Mouse (Mus musculus) midbrain, embryonic 16.5 days (tissue): ENCODE measurements around the gene Tsr1. TPM values are rescaled to one million over a fixed set of nuclear protein-coding genes. Genes with fewer than 3 reads are reported as not detected.

Experiments used
- ATAC-seq: fragments of 200-750 bp; cut with Nextera tagmentation; 2 replicates; pipeline ENCODE4 v1.8.0; 2017; ENCODE audit warnings: moderate TSS enrichment
- H3K27ac ChIP-seq: fragments of 300-500 bp; sonication (generic); 2 replicates; pipeline ENCODE4 v1.5.1; 2014; ENCODE audit warnings: mild to moderate bottlenecking, low read length, mixed read lengths
- H3K27me3 ChIP-seq: fragments of 300-500 bp; sonication (generic); 2 replicates; pipeline ENCODE4 v1.6.1; 2014; ENCODE audit warnings: low read depth, low read length, mixed read lengths; ENCODE audit not compliant: control insufficient read depth, insufficient read depth
- H3K36me3 ChIP-seq: fragments of 300-500 bp; sonication (generic); 2 replicates; pipeline ENCODE4 v1.6.1; 2014; ENCODE audit warnings: mild to moderate bottlenecking, low read length, moderate library complexity, mixed read lengths; ENCODE audit not compliant: control insufficient read depth, insufficient read depth
- H3K4me1 ChIP-seq: fragments of 300-500 bp; sonication (generic); 2 replicates; pipeline ENCODE4 v1.6.1; 2014; ENCODE audit warnings: mild to moderate bottlenecking, low read length, mixed read lengths; ENCODE audit not compliant: control insufficient read depth, insufficient read depth
- H3K4me2 ChIP-seq: fragments of 300-500 bp; sonication (generic); 2 replicates; pipeline ENCODE4 v1.6.1; 2014; ENCODE audit warnings: mild to moderate bottlenecking, low read length, mixed read lengths
- H3K4me3 ChIP-seq: fragments of 300-500 bp; sonication (generic); 2 replicates; pipeline ENCODE4 v1.5.1; 2014; ENCODE audit warnings: low read depth, mild to moderate bottlenecking, low read length, moderate library complexity, mixed read lengths
- H3K9ac ChIP-seq: fragments of 300-500 bp; sonication (generic); 2 replicates; pipeline ENCODE4 v1.6.1; 2014; ENCODE audit warnings: low read depth, low read length, mixed read lengths
- H3K9me3 ChIP-seq: fragments of 300-500 bp; sonication (generic); replicated peaks from 2 replicates; pipeline ENCODE4 v1.6.1; 2014; ENCODE audit warnings: mild to moderate bottlenecking, low read length, mixed read lengths; ENCODE audit not compliant: control insufficient read depth, poor library complexity, severe bottlenecking
- WGBS: fragments of 180-500 bp; shearing (Covaris S2); extraction: QIAGEN DNeasy Blood & Tissue Kit; methylation state at CpG from one replicate; pipeline ENCODE4 v1.1.7; 2014; 5-methylcytosine and 5-hydroxymethylcytosine counted together
- polyA plus RNA-seq: library from polyadenylated mRNA; unstranded; fragments of >200 nt; fragmentation: Nextera tagmentation; extraction: Ambion mirVana; gene quantifications from 2 replicates; pipeline ENCODE4 v1.2.1, GENCODE M21; 2015

Tsr1 gene
- polyA plus RNA-seq, 1 experiment from 2014 or later, result 27.6 TPM

DNA sequence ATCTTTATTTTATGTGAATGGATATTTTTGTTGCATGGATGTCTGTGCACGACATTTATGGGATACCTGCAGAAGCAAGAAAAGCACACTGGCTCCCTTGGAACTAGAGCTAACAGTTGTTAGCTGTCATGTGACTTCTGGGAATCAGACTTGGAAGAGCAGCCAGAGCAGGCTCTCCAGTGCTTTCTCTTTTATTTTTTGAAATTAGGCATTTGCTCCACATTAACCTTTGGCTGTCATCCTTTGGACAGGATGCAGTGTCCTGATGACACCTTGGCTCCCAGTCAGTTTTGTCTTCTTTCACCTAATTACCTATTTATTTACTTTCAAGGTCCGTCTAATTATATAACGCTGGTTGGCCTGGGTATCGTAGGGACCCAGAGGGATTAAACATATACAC, 3.3 kb upstream of the Tsr1 start:
- Histone ChIP-seq H3K27ac (no peak overlapping the region), H3K27me3 (no peaks in the 10 kb centered on the region), H3K9ac (no peak overlapping the region), H3K4me3 (no peak overlapping the region), H3K4me2 (no peak overlapping the region), H3K9me3 (no peaks in the 10 kb centered on the region), H3K36me3 (0 out of 2 replicates have a peak, but pooled peaks cover 7% of the 10 kb centered on the region), H3K4me1 (peaks cover 25% of the 10 kb centered on the region)
- WGBS, result 89% methylated on average over 4 of the region's 4 CpGs
- no peak for ATAC-seq

DNA sequence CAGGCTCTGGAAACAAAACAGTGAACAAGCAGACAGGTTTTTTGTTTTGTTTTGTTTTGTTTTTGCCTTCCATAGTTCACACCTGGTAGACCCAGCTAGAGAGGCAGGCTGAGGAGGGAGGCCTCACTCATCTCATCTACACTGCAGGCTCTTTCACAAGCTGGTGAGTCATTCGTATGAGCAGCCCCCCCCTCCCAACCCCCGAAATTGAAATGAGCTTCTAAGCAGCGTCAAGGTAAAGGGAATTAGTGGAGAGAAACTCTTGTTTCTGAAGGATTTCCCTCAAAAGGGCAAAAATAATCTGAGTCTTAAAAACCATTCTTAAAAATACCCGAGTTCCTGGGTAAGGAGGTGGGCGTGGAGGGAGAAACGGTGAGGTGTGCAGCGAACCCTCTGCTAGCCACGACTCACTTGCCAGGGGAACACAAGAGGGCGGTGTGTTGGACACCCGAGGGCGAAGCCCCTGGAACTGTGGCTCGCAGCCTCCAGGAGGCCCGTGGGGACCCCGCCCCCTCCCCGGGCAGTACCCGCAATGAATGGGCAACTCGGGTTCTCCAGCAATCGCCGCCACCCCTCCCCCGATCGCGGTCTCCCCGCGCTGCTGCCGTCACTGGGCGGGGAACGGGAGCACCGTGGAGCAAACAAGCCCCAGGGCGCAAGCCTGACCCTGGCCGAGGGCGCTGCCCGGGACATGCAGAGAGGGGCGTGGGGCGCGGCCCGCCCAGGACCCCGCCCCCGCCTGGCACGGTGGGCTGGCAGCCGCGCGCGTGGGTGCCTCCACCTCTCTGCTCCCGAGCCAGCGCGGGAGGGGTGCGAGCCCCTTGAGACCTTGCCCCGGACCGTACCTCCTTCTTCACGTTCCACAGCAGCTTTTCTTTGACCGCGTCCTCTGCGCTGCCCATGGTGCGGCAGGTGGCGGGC, 1.6 kb upstream of the Tsr1 start:
- Histone ChIP-seq H3K9ac (peak overlapping the region; percentile 89), H3K4me1 (peaks cover 25% of the 10 kb centered on the region), H3K4me2 (peak overlapping the region; percentile 93), H3K27me3 (no peaks in the 10 kb centered on the region), H3K9me3 (no peaks in the 10 kb centered on the region), H3K4me3 (peak overlapping the region; percentile 91), H3K36me3 (peaks cover 7% of the 10 kb centered on the region; the same call in 1 of the 2 replicates), H3K27ac (peak overlapping the region; percentile 95)
- ATAC-seq, result peak; percentile 52
- WGBS, result 1% methylated on average over 37 of the region's 55 CpGs

DNA sequence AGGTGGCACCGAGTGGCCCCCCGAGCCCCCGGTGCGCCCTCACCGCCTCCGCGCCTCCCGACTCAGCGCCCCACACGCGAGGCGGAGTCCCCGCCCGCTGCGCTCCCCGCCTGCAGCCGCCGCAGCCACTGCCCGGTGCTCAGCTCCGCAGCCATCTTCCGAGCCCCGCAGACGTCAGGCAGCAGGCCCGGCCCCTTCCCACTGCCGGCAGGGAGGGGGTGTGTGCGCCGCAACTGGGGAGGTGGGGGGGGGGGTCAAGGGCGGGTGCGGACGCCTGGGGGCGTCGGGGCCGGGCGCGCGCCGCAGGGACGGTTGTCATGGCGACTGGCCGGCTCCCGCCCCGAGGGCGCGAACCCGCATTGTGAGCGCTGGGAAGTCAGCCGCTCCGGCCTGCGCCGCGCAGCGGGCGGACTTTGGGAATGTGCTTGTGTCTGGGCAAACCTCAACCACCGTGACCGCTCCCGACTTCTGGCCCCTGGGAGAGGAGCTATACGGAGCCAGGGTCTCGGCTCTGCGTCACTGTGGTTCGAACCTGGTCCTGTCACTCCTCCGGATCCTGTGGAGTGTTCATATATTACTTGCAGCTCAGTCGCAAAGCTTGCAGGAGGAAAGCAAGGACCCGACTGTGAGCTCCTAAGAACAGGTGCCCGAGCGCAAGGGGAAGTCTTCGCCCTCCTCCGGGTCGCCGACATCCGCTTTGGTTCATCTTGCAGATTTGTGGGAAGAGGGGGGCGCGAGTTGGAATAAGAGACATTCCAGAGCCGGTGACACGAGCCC, 782 bp upstream of the Tsr1 start, which contains the start of gene Sgsm2:
Sgsm2 (minus strand) TSS at position 160 of the 777 bp plus-strand sequence.
- Histone ChIP-seq H3K9me3 (no peaks in the 10 kb centered on the region), H3K4me3 (peak within 1 kb of the TSS; percentile 91), H3K9ac (peak within 1 kb of the TSS; percentile 89), H3K36me3 (peaks cover 10% of the 10 kb centered on the region; the same call in 1 of the 2 replicates), H3K27me3 (no peaks in the 10 kb centered on the region), H3K4me2 (peak within 1 kb of the TSS; percentile 93), H3K27ac (peak within 1 kb of the TSS; percentile 95), H3K4me1 (peaks cover 25% of the 10 kb centered on the region)
- under 1% methylated on average over 68 of the region's 74 CpGs for WGBS
- ATAC-seq, result peak; percentile 85

GRCm38 (mm10) chr11:74898517-74898827, 601 bp downstream of the Tsr1 start:
- Histone ChIP-seq H3K9ac (peak overlapping the region; percentile 89), H3K27me3 (no peaks in the 10 kb centered on the region), H3K4me2 (peak overlapping the region; percentile 93), H3K4me1 (peaks cover 25% of the 10 kb centered on the region), H3K36me3 (peaks cover 15% of the 10 kb centered on the region; the same call in 1 of the 2 replicates), H3K4me3 (peak overlapping the region; percentile 91), H3K9me3 (no peaks in the 10 kb centered on the region), H3K27ac (peak overlapping the region; percentile 95)
- WGBS, result under 1% methylated on average over 7 of the region's 7 CpGs
- ATAC-seq, result no peak

GRCm38 (mm10) chr11:74901555-74901954, 3.7 kb downstream of the Tsr1 start:
- no peak for ATAC-seq
- no peak overlapping the region for H3K4me3 ChIP-seq
- H3K4me1 ChIP-seq, result peaks cover 11% of the 10 kb centered on the region
- no peak overlapping the region for H3K9ac ChIP-seq
- no peaks in the 10 kb centered on the region for H3K27me3 ChIP-seq
- 90% methylated on average over 6 of the region's 6 CpGs for WGBS
- H3K9me3 ChIP-seq, result no peaks in the 10 kb centered on the region
- no peak overlapping the region for H3K27ac ChIP-seq
- no peak overlapping the region for H3K4me2 ChIP-seq
- peaks cover 36% of the 10 kb centered on the region for H3K36me3 ChIP-seq

- Histone ChIP-seq H3K4me1 (peaks cover 11% of the 10 kb centered on the region), H3K4me2 (no peak overlapping the region), H3K36me3 (peaks cover 43% of the 10 kb centered on the region), H3K27me3 (no peaks in the 10 kb centered on the region), H3K9me3 (no peaks in the 10 kb centered on the region), H3K4me3 (no peak overlapping the region), H3K9ac (no peak overlapping the region), H3K27ac (no peak overlapping the region)
- WGBS, result 94% methylated on average over 5 of the region's 5 CpGs
- ATAC-seq, result no peak
Measured at GRCm38 (mm10) chr11:74902416-74902815, 4.5 kb downstream of the Tsr1 start.

DNA sequence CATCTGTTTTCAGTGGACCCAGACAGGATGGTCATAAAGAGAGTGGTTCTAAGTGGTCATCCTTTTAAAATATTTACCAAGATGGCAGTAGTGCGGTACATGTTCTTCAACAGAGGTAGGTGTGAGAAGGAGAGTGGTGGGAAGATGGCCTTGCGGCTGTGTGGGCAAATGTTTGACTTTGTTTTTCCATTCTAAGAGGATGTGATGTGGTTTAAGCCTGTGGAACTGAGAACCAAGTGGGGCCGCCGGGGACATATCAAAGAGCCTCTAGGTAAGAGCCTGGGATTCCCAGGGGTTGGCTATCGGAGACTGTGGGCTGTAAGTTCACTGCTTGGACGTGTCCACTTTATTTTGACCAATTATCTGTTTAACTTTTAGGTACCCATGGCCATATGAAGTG, 10.0 kb downstream of the Tsr1 start:
- peaks cover 51% of the 10 kb centered on the region for H3K36me3 ChIP-seq
- WGBS, result 95% methylated on average over 6 of the region's 6 CpGs
- no peak overlapping the region for H3K9ac ChIP-seq
- no peak overlapping the region for H3K4me2 ChIP-seq
- no peak overlapping the region for H3K27ac ChIP-seq
- no peaks in the 10 kb centered on the region for H3K9me3 ChIP-seq
- H3K4me1 ChIP-seq, result no peaks in the 10 kb centered on the region
- no peak for ATAC-seq
- H3K4me3 ChIP-seq, result no peak overlapping the region
- H3K27me3 ChIP-seq, result no peaks in the 10 kb centered on the region

- no peaks in the 10 kb centered on the region for H3K4me1 ChIP-seq
- H3K4me3 ChIP-seq, result no peak overlapping the region
- no peaks in the 10 kb centered on the region for H3K9me3 ChIP-seq
- H3K4me2 ChIP-seq, result no peak overlapping the region
- H3K9ac ChIP-seq, result no peak overlapping the region
- H3K27ac ChIP-seq, result no peak overlapping the region
- WGBS, result 88% methylated on average over 12 of the region's 12 CpGs
- peaks cover 49% of the 10 kb centered on the region for H3K36me3 ChIP-seq
- no peaks in the 10 kb centered on the region for H3K27me3 ChIP-seq
- no peak for ATAC-seq
Measured at GRCm38 (mm10) chr11:74908618-74909399, 10.9 kb downstream of the Tsr1 start.
